Mouse (Mus musculus) gastrocnemius, postnatal 10 days (tissue): ENCODE results near the gene Thoc3. TPM values are rescaled to one million over a fixed set of nuclear protein-coding genes. Genes with fewer than 3 reads are reported as not detected.

ENCODE experiments used
- DNase-seq: peaks from one replicate; pipeline ENCODE4 v3.0.0; 2021; ENCODE audit warnings: mixed read lengths
- total RNA-seq, 2 experiments: library from RNA; stranded (reverse); gene quantifications; 2 replicates each; pipeline ENCODE4 v1.2.3; 2021

The Thoc3 gene
- total RNA-seq, 2 experiments from 2014 or later: 18.9 to 19.1 TPM

DNA sequence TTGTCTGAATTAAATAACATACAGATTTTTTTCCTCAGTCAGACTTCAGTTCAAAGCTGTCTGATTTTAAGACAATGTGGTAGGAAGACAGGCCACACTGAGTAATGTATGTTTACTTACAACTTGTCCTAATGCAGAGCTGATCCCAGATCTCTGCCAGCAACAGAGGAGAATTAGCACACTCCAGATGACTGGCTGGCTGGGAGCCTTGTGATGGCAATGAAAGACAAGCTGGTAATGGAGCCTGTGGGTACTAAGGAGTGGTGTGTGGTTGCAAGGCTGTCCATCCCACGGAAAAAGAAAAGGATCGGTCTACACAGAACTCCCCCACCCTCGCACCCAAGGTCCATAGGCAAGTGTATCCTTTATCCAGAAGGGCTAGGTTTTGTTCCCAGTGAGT lies 25.0 kb downstream of the Thoc3 start:
- no peak for DNase-seq

DNA sequence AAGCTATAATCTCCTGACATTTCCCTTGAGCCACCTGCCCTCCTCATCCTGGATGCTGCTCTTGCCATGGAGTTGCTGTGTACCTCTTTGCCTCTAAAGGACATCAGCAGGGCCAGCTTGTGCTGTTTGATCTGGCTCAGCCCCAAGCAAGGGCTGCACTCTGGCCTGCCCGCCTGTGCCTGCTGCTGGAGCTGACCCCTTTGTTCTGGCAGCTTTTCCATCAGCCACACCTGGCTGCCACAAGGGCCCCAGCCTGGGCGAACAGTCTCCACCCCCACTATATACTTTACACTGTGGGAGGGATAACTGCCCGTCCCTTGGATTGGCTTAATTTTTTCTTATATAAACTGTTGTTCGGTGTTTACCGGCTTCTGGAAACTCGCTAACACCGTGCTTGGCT lies 28.7 kb downstream of the Thoc3 start:
- no peak for DNase-seq

DNA sequence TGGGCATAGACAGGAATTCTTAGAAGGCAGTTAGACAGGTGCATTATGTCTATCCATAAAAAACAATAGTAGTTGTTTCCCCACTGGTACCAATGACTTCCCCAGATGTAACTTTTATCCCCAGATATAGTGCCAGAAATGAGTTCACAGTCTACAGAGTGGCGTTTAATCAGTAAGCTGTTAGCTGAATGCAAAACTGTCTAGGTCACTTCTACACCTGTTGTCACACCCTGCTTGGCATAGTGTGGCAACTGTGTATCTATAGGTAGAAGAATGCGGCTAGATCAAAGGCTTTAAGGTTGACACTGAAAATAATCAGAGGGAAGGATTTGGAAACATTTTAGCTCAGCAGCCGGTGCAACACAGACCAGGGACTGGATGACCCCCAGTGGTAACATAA lies 29.8 kb downstream of the Thoc3 start:
- DNase-seq: no peak

DNA sequence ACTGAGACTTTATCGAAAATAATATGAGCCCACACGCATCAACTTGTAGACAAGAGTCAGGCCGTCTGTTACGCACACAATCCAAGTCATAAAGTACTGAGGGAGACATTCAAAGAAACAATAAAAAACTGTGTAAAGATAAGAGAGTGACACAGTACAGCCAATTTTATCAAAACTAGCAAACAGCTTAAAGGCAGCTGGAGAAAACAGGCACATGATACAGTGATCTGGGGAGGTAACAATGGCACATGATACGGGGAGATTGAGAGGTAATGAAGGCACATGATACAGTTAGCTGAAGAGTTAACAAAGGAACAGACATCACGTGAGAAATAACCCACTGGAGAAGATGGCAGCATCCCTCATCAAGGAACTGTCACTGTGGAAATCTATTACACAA lies 31.6 kb downstream of the Thoc3 start:
- DNase-seq: no peak

DNA sequence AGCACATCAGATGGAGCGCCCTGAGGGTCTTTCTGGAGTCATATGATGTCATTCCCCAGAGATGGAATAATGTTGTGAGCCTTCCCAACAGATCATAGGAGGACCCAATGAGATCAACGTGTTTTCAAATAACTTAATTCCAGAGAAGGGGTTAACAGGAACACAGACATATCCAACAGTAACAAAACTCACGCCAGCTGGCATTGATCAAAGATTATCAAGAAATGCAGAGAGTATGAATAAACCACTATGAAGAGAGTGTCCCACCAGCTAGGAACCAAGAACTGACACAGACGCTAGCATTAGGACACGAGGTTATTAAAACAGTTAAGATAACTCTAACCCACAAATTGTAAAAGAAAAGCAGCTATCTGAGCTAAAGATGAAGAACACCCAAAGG lies 32.0 kb downstream of the Thoc3 start:
- no peak for DNase-seq

DNA sequence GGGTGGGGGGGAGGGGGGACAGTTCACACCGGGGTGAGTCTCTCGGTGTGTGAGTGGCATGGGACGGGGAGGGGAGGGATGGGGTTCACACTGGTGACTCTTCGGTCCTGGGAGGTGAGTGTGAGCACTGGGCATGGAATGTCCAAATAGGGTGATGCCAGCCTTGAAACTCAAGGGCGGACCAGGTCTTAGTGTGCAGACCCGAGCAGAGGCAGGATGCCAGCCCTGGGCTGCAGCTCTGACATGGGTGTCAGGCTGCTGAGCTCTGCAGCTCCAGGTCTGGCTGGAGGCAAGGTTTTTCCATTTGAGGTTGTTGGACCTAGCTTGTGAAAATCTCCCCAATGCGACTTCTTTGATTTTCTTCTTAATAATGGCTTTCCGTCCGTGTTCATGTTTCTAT lies 37.5 kb downstream of the Thoc3 start:
- DNase-seq: no peak

DNA sequence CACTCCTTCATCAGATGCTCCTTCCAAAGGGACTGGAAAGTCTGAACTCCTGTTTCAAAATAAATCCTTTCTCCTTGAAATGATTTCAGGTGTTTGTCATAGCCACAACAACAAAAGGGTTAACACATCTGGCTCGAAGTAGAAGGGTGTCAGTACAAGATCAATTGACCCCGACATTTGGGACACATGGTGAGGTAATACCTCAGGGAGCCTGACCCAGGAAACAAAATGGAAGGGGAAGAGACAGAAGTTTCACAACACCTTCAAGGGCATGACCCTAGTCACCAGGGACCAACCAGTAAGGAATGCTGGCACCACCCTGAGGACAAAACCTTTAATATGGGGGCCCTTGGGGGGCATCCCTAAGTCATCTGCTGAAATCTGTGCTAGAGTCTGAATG lies 38.6 kb downstream of the Thoc3 start:
- DNase-seq: no peak

DNA sequence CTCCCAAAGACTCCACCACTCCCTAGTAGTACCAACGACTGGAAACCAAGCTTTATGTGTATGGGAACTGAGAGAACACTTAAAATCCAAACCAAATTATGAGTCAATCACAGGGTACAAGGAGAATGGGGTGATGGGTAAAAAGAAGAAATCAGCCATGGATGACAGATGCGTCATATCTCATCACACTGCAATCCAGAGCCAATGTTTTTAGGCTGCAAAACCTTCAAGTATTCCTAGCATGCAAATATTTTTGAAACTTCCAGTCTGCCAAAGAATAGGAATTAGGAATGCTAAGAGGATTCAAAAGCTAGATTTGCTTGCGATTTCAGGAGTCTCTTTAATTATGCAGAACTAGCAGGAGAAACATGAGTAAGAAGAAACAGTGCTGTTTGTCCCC lies 39.9 kb downstream of the Thoc3 start:
- DNase-seq: no peak

DNA sequence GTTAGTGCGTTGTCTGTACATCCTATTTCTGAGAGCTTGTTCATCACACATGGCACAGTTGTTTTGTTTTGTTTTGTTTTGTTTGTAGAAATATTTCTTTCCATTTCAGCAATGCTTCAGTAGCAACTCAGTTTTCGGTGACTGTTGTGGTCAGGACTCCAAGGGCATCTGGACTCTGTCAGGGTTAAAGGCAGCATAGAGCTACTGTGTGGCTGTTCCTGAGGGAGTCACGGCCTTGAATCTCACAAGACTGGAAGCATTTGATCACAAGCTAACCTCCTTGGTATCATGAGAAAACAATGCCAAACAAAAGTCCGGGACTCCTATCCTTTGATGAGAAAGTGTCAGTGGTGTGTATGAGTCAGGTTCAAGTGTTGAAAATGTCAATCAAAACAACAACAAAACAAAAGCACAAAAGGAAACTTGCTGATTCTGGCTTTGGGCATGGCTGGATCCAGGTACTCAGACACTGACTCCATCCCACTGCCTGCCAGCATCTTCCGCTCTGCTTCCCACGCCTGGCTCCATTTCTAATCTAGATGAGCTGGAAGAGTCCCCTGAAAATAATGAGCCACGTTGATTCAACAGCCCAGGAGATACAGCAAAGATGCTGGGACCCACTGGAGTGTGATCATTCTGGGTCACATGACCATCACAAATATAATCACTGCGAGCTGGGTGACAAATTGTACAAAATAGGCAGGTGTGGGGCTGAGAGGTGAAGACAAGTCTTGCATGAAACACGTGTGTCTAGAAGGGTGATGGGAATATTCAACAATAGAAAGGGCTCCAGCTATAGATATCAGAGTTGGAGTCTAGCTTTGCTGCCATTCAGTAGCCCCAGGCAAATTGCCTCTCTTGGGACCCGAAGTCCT lies 41.6 kb downstream of the Thoc3 start:
- no peak for DNase-seq

DNA sequence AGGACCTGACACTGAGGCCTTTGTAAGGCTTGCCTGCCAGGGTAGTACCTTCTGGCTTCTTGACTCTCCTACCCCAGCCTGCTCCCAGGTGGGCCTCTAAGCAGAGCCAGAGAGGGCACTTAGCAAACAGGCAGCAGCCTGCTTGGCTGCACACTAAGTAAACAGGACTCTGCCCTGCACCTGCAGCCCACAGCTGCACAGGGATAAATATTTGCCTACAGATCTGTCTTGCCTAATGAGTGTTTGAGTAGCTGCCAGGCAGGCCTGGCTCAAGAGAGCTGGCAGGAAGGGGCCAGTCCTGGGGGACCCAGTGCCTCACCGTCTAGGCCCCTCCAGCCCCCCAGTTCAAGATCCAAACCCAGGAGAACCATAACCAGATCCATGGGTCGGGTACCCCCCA lies 43.4 kb downstream of the Thoc3 start:
- DNase-seq: no peak

DNA sequence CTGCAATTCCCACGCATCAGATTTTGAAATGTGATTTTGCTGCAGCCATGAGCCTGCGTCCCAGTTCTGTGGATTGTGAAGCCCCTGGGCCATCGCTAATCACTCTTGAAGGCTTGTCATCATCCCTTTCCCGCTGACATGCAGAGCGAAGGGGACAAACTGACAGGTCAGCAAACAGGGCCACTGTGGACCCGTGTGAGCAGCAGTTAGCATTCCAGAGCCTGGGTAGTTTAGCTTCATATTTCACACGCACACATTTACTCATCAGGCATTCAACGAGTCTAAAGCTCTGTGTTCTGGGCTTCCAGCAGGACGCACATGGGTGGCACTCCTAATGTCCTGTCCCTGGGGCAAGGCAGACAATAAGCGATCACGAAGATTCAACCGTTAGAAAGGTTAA lies 48.4 kb downstream of the Thoc3 start:
- no peak for DNase-seq

DNA sequence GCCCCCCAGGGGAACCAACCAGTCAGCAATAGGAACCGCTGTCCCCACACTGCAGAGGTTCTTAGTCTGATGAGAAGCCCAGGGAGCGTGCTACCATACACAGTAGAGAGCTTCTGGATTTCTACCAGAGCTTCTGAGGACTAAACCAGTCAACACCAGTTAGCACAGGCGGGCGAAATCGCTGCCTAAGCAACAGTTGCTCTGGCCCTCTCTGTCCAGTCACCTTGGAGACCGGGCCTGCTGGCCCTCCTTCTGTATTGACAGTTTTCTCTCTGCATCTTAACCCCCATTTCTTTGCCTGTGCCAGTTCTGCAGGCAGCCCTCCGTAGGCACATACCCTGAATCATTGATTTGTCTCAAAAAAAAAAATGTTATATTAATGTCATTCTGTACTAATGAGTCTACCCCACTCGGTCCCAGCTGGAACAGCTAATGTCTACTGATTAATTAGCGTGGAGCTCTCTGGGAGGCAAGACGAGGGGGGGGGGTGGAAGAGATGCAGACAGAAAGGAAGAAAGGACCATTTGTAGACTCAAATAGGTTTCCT lies 49.8 kb downstream of the Thoc3 start:
- no peak for DNase-seq

DNA sequence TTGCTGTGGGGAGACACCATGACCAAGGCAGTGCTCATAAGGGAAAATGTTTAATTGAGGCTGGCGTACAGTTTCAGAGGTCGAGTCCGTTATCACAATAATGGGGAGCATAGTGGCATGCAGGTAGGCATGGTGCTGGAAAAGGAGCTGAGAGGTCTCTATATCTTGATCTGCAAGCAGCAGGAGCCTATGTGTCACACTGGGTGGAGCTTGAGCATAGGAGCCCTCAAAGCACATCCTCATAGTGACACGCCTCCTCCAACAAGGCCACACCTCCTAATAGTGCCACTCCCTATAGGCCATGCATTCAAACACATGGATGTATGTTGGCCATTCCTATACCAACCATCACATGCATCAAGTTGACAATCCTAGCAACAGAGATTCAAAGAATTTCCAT lies 53.6 kb downstream of the Thoc3 start:
- no peak for DNase-seq

DNA sequence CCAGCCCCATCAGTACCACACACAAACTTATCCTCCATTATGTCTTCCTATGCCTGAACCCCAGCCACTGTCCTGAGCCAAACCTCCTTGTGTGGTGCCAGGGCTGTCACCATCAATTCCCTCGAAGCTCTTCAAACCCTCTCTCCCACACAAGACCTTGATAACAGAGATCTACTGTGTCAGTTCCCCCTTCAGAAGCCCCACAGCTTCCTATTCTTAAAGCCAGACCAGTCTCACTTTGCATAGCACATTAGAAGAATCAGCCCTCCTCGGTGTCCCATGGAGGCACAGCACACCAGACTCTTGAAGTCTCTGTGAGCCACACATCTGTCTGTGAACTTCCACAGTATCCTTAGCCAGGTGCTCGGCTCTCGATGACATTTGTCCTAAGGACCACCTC lies 55.9 kb downstream of the Thoc3 start:
- no peak for DNase-seq

DNA sequence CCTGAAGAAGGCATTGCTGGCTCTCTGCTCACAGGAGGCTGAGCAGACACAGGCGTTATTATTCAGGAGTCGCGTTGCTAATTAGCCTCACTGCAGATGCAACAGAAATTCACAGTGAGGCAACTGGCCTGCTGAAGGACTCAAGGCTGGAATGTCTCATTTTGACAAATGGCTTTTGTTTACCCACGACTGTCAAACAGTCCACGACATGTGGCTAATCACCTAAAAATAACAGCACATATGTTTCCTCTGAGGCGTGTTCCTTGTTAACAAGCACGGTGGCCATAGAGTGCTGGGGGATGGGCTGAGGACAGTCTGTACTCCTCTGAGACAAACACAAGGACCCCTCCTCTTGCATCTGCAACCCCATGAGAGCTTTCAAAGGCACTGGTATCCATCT lies 56.4 kb downstream of the Thoc3 start:
- DNase-seq: no peak

DNA sequence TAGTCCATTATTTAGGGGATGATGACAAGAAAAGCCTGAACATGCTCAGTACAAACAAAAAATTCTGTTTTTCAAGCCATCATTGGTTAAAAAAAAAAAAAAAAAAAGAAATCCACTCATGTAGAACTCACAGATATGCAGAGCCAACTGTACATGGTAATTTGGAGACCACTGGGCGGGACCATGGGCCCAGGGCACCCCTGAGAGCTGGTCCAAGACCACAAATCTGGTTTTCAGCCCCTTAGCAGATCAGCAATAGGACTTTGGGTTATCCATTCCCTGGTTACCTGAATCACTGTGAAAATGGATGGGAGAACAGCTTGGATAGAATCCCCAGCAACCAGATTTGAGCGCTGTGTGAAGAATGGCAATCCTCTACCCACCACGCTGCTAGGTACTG lies 57.0 kb downstream of the Thoc3 start:
- no peak for DNase-seq

Other genes starting within 250 kb of the Thoc3 start
- gene Cplx2, start 97.5 kb downstream of the Thoc3 start, total RNA-seq: 10 to 100 TPM in 1 of 2 experiments, 1 to 10 TPM in 1; 8.9 to 11.0 TPM
- 1 to 10 TPM; 3.0 to 5.0 TPM for gene Simc1, start 34.9 kb upstream of the Thoc3 start, total RNA-seq
- 100 to 1,000 TPM in 1 of 2 experiments, 10 to 100 TPM in 1; 94.0 to 101 TPM for gene 4833439L19Rik, start 96.6 kb upstream of the Thoc3 start, total RNA-seq
- gene Arl10, start 106.2 kb upstream of the Thoc3 start, total RNA-seq: 1 to 10 TPM; 6.0 to 7.8 TPM
- 10 to 100 TPM; 17.7 to 19.6 TPM for gene Nop16, start 121.2 kb upstream of the Thoc3 start, total RNA-seq
- gene Higd2a, start 121.4 kb upstream of the Thoc3 start, total RNA-seq: 100 to 1,000 TPM; 117 to 126 TPM
- gene Cltb, start 142.5 kb upstream of the Thoc3 start, total RNA-seq: 10 to 100 TPM; 82.3 to 88.0 TPM
- gene Faf2, start 152.9 kb upstream of the Thoc3 start, total RNA-seq: 10 to 100 TPM; 21.7 to 27.3 TPM
- 10 to 100 TPM; 32.5 to 35.3 TPM for gene Rnf44, start 225.1 kb upstream of the Thoc3 start, total RNA-seq
- under 1 TPM in 1 of 2 experiments, not detected in 1; 0.07 TPM for gene Cdhr2, start 232.6 kb upstream of the Thoc3 start, total RNA-seq